In the genomic region with DNA sequence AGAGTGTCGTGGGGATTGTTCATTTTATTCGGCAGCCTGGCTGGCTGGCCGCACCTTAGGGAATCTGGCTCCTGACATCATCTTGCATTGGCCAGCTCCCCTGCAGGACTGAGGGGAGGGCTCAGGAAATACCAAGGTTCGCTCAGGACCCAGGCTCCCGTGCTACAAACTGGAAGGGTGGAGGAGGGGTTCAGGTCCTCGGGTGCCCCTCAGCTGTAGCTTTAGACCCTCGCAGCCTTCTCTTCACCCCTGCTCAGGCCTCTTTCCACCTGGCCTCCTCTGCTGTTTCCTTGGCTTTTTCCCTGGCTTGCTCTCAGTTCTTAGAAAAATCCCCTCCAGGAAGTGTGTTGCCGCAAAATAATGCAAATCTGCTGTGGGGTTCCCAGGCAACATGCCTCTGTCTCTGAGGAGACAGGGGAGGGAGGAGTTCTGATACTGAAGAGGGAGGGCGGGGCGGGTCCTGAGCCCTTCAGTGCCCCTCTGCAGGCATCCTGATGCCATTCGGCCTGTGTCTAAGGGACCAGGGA, we compare ENCODE assay signal across 8 mouse cellular contexts. TPM values are rescaled to one million over a fixed set of nuclear protein-coding genes. Genes with fewer than 3 reads are reported as not detected.
A peak's percentile ranks its signal among the peaks of the same experiment; 100 is the strongest.
DNase-seq lines count a peak whose midpoint lies in the region; ATAC-seq lines count a peak whose summit lies in the region.

No protein-coding gene starts in this region.

- intact Hi-C loops in heart, postnatal 36 days (cut with DNase I), result no loop called here

- no peaks in the 10 kb centered on the region for H3K9me3 ChIP-seq in heart, embryonic 15.5 days (replicated peaks)
- H3K9me3 ChIP-seq in hindbrain, embryonic 15.5 days, result no peaks in the 10 kb centered on the region
- H3K9me3 ChIP-seq in neural tube, embryonic 12.5 days, result no peaks in the 10 kb centered on the region

- no peak overlapping the region for H3K9ac ChIP-seq in heart, embryonic 15.5 days
- H3K9ac ChIP-seq in hindbrain, embryonic 15.5 days, result peak overlapping the region; percentile 20; the same call in 1 of the 2 replicates
- peak overlapping the region; percentile 22 for H3K9ac ChIP-seq in neural tube, embryonic 12.5 days

- peak overlapping the region; percentile 45 for H3K4me2 ChIP-seq in heart, embryonic 15.5 days
- H3K4me2 ChIP-seq in hindbrain, embryonic 15.5 days, result peak overlapping the region; percentile 37
- H3K4me2 ChIP-seq in neural tube, embryonic 12.5 days (replicated peaks), result peak overlapping the region; percentile 50

- H3K4me3 ChIP-seq in heart, embryonic 15.5 days, result no peak overlapping the region
- no peak overlapping the region for H3K4me3 ChIP-seq in hindbrain, embryonic 15.5 days
- H3K4me3 ChIP-seq in neural tube, embryonic 12.5 days, result no peak overlapping the region

- 22% methylated on average over 11 of the region's 11 CpGs for WGBS in heart, embryonic 15.5 days
- WGBS in hindbrain, embryonic 15.5 days, result 9% methylated on average over 11 of the region's 11 CpGs
- 10% methylated on average over 11 of the region's 11 CpGs for WGBS in neural tube, embryonic 12.5 days

- H3K36me3 ChIP-seq in heart, embryonic 15.5 days, result no peaks in the 10 kb centered on the region
- H3K36me3 ChIP-seq in hindbrain, embryonic 15.5 days, result no peaks in the 10 kb centered on the region
- no peaks in the 10 kb centered on the region for H3K36me3 ChIP-seq in neural tube, embryonic 12.5 days

- H3K4me1 ChIP-seq in heart, embryonic 15.5 days (replicated peaks), result peaks cover 40% of the 10 kb centered on the region
- H3K4me1 ChIP-seq in hindbrain, embryonic 15.5 days (replicated peaks), result peaks cover 24% of the 10 kb centered on the region
- peaks cover 9% of the 10 kb centered on the region for H3K4me1 ChIP-seq in neural tube, embryonic 12.5 days

- no peaks in the 10 kb centered on the region for H3K27me3 ChIP-seq in heart, embryonic 15.5 days
- H3K27me3 ChIP-seq in hindbrain, embryonic 15.5 days, result no peaks in the 10 kb centered on the region
- no peaks in the 10 kb centered on the region for H3K27me3 ChIP-seq in neural tube, embryonic 12.5 days (replicated peaks)

- ATAC-seq in heart, embryonic 15.5 days (replicated peaks; ENCODE audit: insufficient number of reproducible peaks, insufficient read depth, low FRiP score, low read depth), result no peak
- ATAC-seq in common myeloid progenitor, adult 5-6 weeks (replicated peaks; ENCODE audit: low read depth, poor library complexity, severe bottlenecking), result peak; percentile 55
- peak; percentile 59; the same call in 1 of the 2 replicates for ATAC-seq in hindbrain, embryonic 15.5 days (ENCODE audit: low FRiP score, low read depth)
- peak; percentile 57; the same call in 1 of the 2 replicates for ATAC-seq in neural tube, embryonic 12.5 days (ENCODE audit: low FRiP score, low read depth)

- H3K27ac ChIP-seq in heart, embryonic 15.5 days, result peak overlapping the region; percentile 67
- H3K27ac ChIP-seq in hindbrain, embryonic 15.5 days (replicated peaks), result peak overlapping the region; percentile 67
- H3K27ac ChIP-seq in neural tube, embryonic 12.5 days, result no peak overlapping the region

- no peak for DNase-seq in heart, postnatal 36 days
- DNase-seq in right cerebral cortex, postnatal 4 days, result no peak
- no peak for DNase-seq in frontal cortex, adult 2 months (ENCODE audit: extremely low spot score in 1 of 2, low spot score in 1 of 2)
- DNase-seq in cerebellum, postnatal 4 days (ENCODE audit: low spot score in 2 of 2), result no peak

RNA-seq across cellular contexts. Expression of a gene that starts 53.8 kb away (rescaled TPM):
- 61.4 and 82.5 TPM in 2 replicates for polyA plus RNA-seq in heart, embryonic 15.5 days (2015; fragmentation: Nextera tagmentation; extraction: Ambion mirVana)
- 10 to 100 TPM; 32.8 to 65.3 TPM for total RNA-seq in heart, postnatal 36 days (2021)
- total RNA-seq in common myeloid progenitor, adult 5-6 weeks (2017), result 53.1 and 54.6 TPM in 2 replicates
- 61.6 and 62.6 TPM in 2 replicates for polyA plus RNA-seq in hindbrain, embryonic 15.5 days (2015; fragmentation: Nextera tagmentation; extraction: Ambion mirVana)
- polyA plus RNA-seq in neural tube, embryonic 12.5 days (2016; fragmentation: Nextera tagmentation; extraction: Ambion mirVana), result 40.1 and 44.9 TPM in 2 replicates
- 36.4 and 41.8 TPM in 2 replicates for polyA plus RNA-seq in frontal cortex, adult 2 months (2012; rRNA removed)

RNA-seq across cellular contexts. Expression of a gene that starts 54.7 kb away (rescaled TPM):
- 301 and 302 TPM in 2 replicates for polyA plus RNA-seq in heart, embryonic 15.5 days (2015; fragmentation: Nextera tagmentation; extraction: Ambion mirVana)
- 100 to 1,000 TPM; 162 to 167 TPM for total RNA-seq in heart, postnatal 36 days (2021)
- 326 and 362 TPM in 2 replicates for total RNA-seq in common myeloid progenitor, adult 5-6 weeks (2017)
- polyA plus RNA-seq in hindbrain, embryonic 15.5 days (2015; fragmentation: Nextera tagmentation; extraction: Ambion mirVana), result 389 and 393 TPM in 2 replicates
- polyA plus RNA-seq in neural tube, embryonic 12.5 days (2016; fragmentation: Nextera tagmentation; extraction: Ambion mirVana), result 417 and 431 TPM in 2 replicates
- 130 and 133 TPM in 2 replicates for polyA plus RNA-seq in frontal cortex, adult 2 months (2012; rRNA removed)
